Mouse (Mus musculus) neural tube, embryonic 13.5 days (tissue): ENCODE data around the gene Rab14. TPM values are rescaled to one million over a fixed set of nuclear protein-coding genes. Genes with fewer than 3 reads are reported as not detected.

Experiments
- ATAC-seq: fragments of 200-750 bp; cut with Nextera tagmentation; 2 replicates; pipeline ENCODE4 v1.8.0; 2017; ENCODE audit warnings: low read depth, mild to moderate bottlenecking, moderate TSS enrichment, moderate library complexity
- H3K27ac ChIP-seq: fragments of 300-500 bp; sonication (generic); replicated peaks from 2 replicates; pipeline ENCODE4 v1.5.1; 2015; ENCODE audit warnings: moderate library complexity, mild to moderate bottlenecking, inconsistent platforms
- H3K27me3 ChIP-seq: fragments of 300-500 bp; sonication (generic); 2 replicates; pipeline ENCODE4 v1.6.1; 2015; ENCODE audit warnings: mild to moderate bottlenecking, inconsistent platforms
- H3K36me3 ChIP-seq: fragments of 300-500 bp; sonication (generic); 2 replicates; pipeline ENCODE4 v1.6.1; 2015; ENCODE audit warnings: mild to moderate bottlenecking, inconsistent platforms
- H3K4me1 ChIP-seq: fragments of 300-500 bp; sonication (generic); replicated peaks from 2 replicates; pipeline ENCODE4 v1.6.1; 2015; ENCODE audit warnings: inconsistent platforms
- H3K4me2 ChIP-seq: fragments of 300-500 bp; sonication (generic); 2 replicates; pipeline ENCODE4 v1.6.1; 2015; ENCODE audit warnings: inconsistent platforms, mild to moderate bottlenecking, moderate library complexity
- H3K4me3 ChIP-seq: fragments of 300-500 bp; sonication (generic); 2 replicates; pipeline ENCODE4 v1.5.1; 2015; ENCODE audit warnings: mild to moderate bottlenecking, inconsistent platforms
- H3K9ac ChIP-seq: fragments of 300-500 bp; sonication (generic); 2 replicates; pipeline ENCODE4 v1.6.1; 2015; ENCODE audit warnings: moderate library complexity, mild to moderate bottlenecking, inconsistent platforms
- H3K9me3 ChIP-seq: fragments of 300-500 bp; sonication (generic); 2 replicates; pipeline ENCODE4 v1.6.1; 2016; ENCODE audit warnings: inconsistent platforms
- WGBS: fragments of 180-500 bp; shearing (Covaris S2); methylation state at CpG from one replicate; pipeline ENCODE4 v1.1.7; 2015; 5-methylcytosine and 5-hydroxymethylcytosine counted together
- polyA plus RNA-seq: library from polyadenylated mRNA; unstranded; fragments of >200 nt; fragmentation: Nextera tagmentation; extraction: Ambion mirVana; gene quantifications from 2 replicates; pipeline ENCODE4 v1.2.1, GENCODE M21; 2015

Gene Rab14
- polyA plus RNA-seq, 1 experiment from 2014 or later = 458 TPM

- Histone ChIP-seq H3K4me2 (no peak overlapping the region), H3K4me3 (no peak overlapping the region), H3K27me3 (no peaks in the 10 kb centered on the region), H3K36me3 (peaks cover 3% of the 10 kb centered on the region; the same call in 1 of the 2 replicates), H3K4me1 (peaks cover 43% of the 10 kb centered on the region), H3K9me3 (no peaks in the 10 kb centered on the region), H3K9ac (no peak overlapping the region), H3K27ac (no peak overlapping the region)
- no peak for ATAC-seq
- 82% methylated on average over 6 of the region's 6 CpGs for WGBS
Measured at GRCm38 (mm10) chr2:35195626-35196544, 5.0 kb downstream of the Rab14 start.

GRCm38 (mm10) chr2:35193976-35194375 is 6.9 kb downstream of the Rab14 start:
- Histone ChIP-seq H3K36me3 (peaks cover 18% of the 10 kb centered on the region), H3K27me3 (no peaks in the 10 kb centered on the region), H3K4me1 (peaks cover 35% of the 10 kb centered on the region), H3K9me3 (no peaks in the 10 kb centered on the region), H3K4me2 (no peak overlapping the region), H3K9ac (no peak overlapping the region), H3K4me3 (no peak overlapping the region), H3K27ac (no peak overlapping the region)
- WGBS = 90% methylated on average over 1 of the region's 1 CpGs
- ATAC-seq = no peak

GRCm38 (mm10) chr2:35188929-35189328 is 12.0 kb downstream of the Rab14 start:
- 90% methylated on average over 5 of the region's 5 CpGs for WGBS
- no peak for ATAC-seq
- peaks cover 38% of the 10 kb centered on the region for H3K36me3 ChIP-seq

GRCm38 (mm10) chr2:35183115-35183673 is 17.7 kb downstream of the Rab14 start:
- WGBS = 90% methylated on average over 6 of the region's 6 CpGs
- H3K4me2 ChIP-seq = no peak overlapping the region
- no peaks in the 10 kb centered on the region for H3K27me3 ChIP-seq
- no peak for ATAC-seq
- H3K4me1 ChIP-seq = no peaks in the 10 kb centered on the region
- H3K9me3 ChIP-seq = no peaks in the 10 kb centered on the region
- H3K27ac ChIP-seq = no peak overlapping the region
- no peak overlapping the region for H3K9ac ChIP-seq
- H3K4me3 ChIP-seq = no peak overlapping the region
- peaks cover 39% of the 10 kb centered on the region for H3K36me3 ChIP-seq

More at GRCm38 (mm10) chr2:35188929-35189328, 12.0 kb downstream of the Rab14 start:
- Histone ChIP-seq H3K27me3 (no peaks in the 10 kb centered on the region), H3K9me3 (no peaks in the 10 kb centered on the region), H3K4me3 (no peak overlapping the region), H3K27ac (no peak overlapping the region), H3K9ac (no peak overlapping the region), H3K4me1 (peaks cover under 1% of the 10 kb centered on the region; the same call in 1 of the 2 replicates), H3K4me2 (no peak overlapping the region)

GRCm38 (mm10) chr2:35178153-35178552 is 22.8 kb downstream of the Rab14 start:
- Histone ChIP-seq H3K4me1 (no peaks in the 10 kb centered on the region), H3K4me3 (no peak overlapping the region)
- WGBS = 90% methylated on average over 3 of the region's 3 CpGs

GRCm38 (mm10) chr2:35175281-35176065 is 25.4 kb downstream of the Rab14 start:
- no peaks in the 10 kb centered on the region for H3K4me1 ChIP-seq
- peaks cover 77% of the 10 kb centered on the region for H3K36me3 ChIP-seq
- no peak overlapping the region for H3K4me2 ChIP-seq
- H3K27me3 ChIP-seq = no peaks in the 10 kb centered on the region
- H3K27ac ChIP-seq = no peak overlapping the region
- no peaks in the 10 kb centered on the region for H3K9me3 ChIP-seq
- WGBS = 91% methylated on average over 12 of the region's 12 CpGs
- ATAC-seq = no peak
- H3K4me3 ChIP-seq = no peak overlapping the region
- H3K9ac ChIP-seq = no peak overlapping the region

More at GRCm38 (mm10) chr2:35178153-35178552, 22.8 kb downstream of the Rab14 start:
- no peak for ATAC-seq
- Histone ChIP-seq H3K9ac (no peak overlapping the region), H3K27ac (no peak overlapping the region), H3K4me2 (no peak overlapping the region), H3K36me3 (peaks cover 68% of the 10 kb centered on the region), H3K9me3 (no peaks in the 10 kb centered on the region), H3K27me3 (no peaks in the 10 kb centered on the region)

- no peak overlapping the region for H3K4me2 ChIP-seq
- WGBS = 67% methylated on average over 5 of the region's 5 CpGs
- H3K4me3 ChIP-seq = no peak overlapping the region
- H3K9me3 ChIP-seq = no peaks in the 10 kb centered on the region
- no peaks in the 10 kb centered on the region for H3K27me3 ChIP-seq
- ATAC-seq = no peak
- no peak overlapping the region for H3K27ac ChIP-seq
- no peak overlapping the region for H3K9ac ChIP-seq
- H3K4me1 ChIP-seq = no peaks in the 10 kb centered on the region
- H3K36me3 ChIP-seq = peaks cover 90% of the 10 kb centered on the region
Measured at GRCm38 (mm10) chr2:35174100-35174499, 26.8 kb downstream of the Rab14 start.

GRCm38 (mm10) chr2:35173666-35174065 is 27.3 kb downstream of the Rab14 start:
- WGBS = 92% methylated on average over 5 of the region's 5 CpGs
- ATAC-seq = no peak
- Histone ChIP-seq H3K9me3 (no peaks in the 10 kb centered on the region), H3K4me2 (no peak overlapping the region), H3K9ac (no peak overlapping the region), H3K4me1 (no peaks in the 10 kb centered on the region), H3K36me3 (peaks cover 92% of the 10 kb centered on the region), H3K4me3 (no peak overlapping the region), H3K27me3 (no peaks in the 10 kb centered on the region), H3K27ac (no peak overlapping the region)

- Histone ChIP-seq H3K4me2 (no peak overlapping the region), H3K9ac (no peak overlapping the region), H3K9me3 (no peaks in the 10 kb centered on the region), H3K27ac (no peak overlapping the region), H3K4me3 (no peak overlapping the region), H3K27me3 (no peaks in the 10 kb centered on the region), H3K36me3 (peaks cover 93% of the 10 kb centered on the region), H3K4me1 (no peaks in the 10 kb centered on the region)
- ATAC-seq = no peak
- 93% methylated on average over 4 of the region's 4 CpGs for WGBS
Measured at GRCm38 (mm10) chr2:35172246-35172645, 28.7 kb downstream of the Rab14 start.

GRCm38 (mm10) chr2:35171341-35171861 is 29.5 kb downstream of the Rab14 start:
- Histone ChIP-seq H3K27me3 (no peaks in the 10 kb centered on the region), H3K4me1 (no peaks in the 10 kb centered on the region), H3K27ac (no peak overlapping the region), H3K9me3 (no peaks in the 10 kb centered on the region), H3K4me2 (no peak overlapping the region), H3K9ac (no peak overlapping the region), H3K4me3 (no peak overlapping the region), H3K36me3 (peaks cover 92% of the 10 kb centered on the region)
- ATAC-seq = no peak
- WGBS = 89% methylated on average over 10 of the region's 10 CpGs

- ATAC-seq = no peak
- H3K4me2 ChIP-seq = no peak overlapping the region
- no peaks in the 10 kb centered on the region for H3K9me3 ChIP-seq
- no peak overlapping the region for H3K27ac ChIP-seq
- no peaks in the 10 kb centered on the region for H3K27me3 ChIP-seq
- peaks cover 85% of the 10 kb centered on the region for H3K36me3 ChIP-seq
- whole genome bisulfite sequencing = 86% methylated on average over 2 of the region's 2 CpGs
- H3K4me1 ChIP-seq = no peaks in the 10 kb centered on the region
- no peak overlapping the region for H3K4me3 ChIP-seq
- H3K9ac ChIP-seq = no peak overlapping the region
Measured at GRCm38 (mm10) chr2:35169452-35169851, 31.5 kb downstream of the Rab14 start.

- WGBS = 91% methylated on average over 5 of the region's 5 CpGs
Measured at GRCm38 (mm10) chr2:35166816-35167215, 34.1 kb downstream of the Rab14 start.

More at GRCm38 (mm10) chr2:35166816-35167215, 34.1 kb downstream of the Rab14 start:
- H3K4me3 ChIP-seq = no peak overlapping the region
- peaks cover 84% of the 10 kb centered on the region for H3K36me3 ChIP-seq
- no peaks in the 10 kb centered on the region for H3K9me3 ChIP-seq
- H3K27ac ChIP-seq = no peak overlapping the region
- H3K4me2 ChIP-seq = no peak overlapping the region
- H3K27me3 ChIP-seq = no peaks in the 10 kb centered on the region
- no peak overlapping the region for H3K9ac ChIP-seq
- no peak for ATAC-seq
- H3K4me1 ChIP-seq = no peaks in the 10 kb centered on the region
